Mouse (Mus musculus) kidney, embryonic 14.5 days (tissue): ENCODE data around the gene Lpar6. TPM values are rescaled to one million over a fixed set of nuclear protein-coding genes. Genes with fewer than 3 reads are reported as not detected.

Experiments
- ATAC-seq: fragments of 200-750 bp; cut with Nextera tagmentation; 2 replicates; pipeline ENCODE4 v1.8.0; 2017; ENCODE audit warnings: moderate number of reproducible peaks, mild to moderate bottlenecking, moderate TSS enrichment, moderate library complexity; ENCODE audit not compliant: low FRiP score, low TSS enrichment
- H3K27ac ChIP-seq: fragments of 300-500 bp; sonication (generic); 2 replicates; pipeline ENCODE4 v1.5.1; 2014; ENCODE audit warnings: low read depth, mild to moderate bottlenecking, low read length, moderate library complexity, mixed read lengths
- H3K27me3 ChIP-seq: fragments of 300-500 bp; sonication (generic); 2 replicates; pipeline ENCODE4 v1.6.1; 2014; ENCODE audit warnings: mild to moderate bottlenecking, low read length; ENCODE audit not compliant: control insufficient read depth, insufficient read depth
- H3K36me3 ChIP-seq: fragments of 300-500 bp; sonication (generic); 2 replicates; pipeline ENCODE4 v1.6.1; 2014; ENCODE audit warnings: low read length, mixed read lengths; ENCODE audit not compliant: control insufficient read depth, insufficient read depth
- H3K4me1 ChIP-seq: fragments of 300-500 bp; sonication (generic); 2 replicates; pipeline ENCODE4 v1.6.1; 2014; ENCODE audit warnings: low read length, mixed read lengths; ENCODE audit not compliant: control insufficient read depth, insufficient read depth
- H3K4me2 ChIP-seq: fragments of 300-500 bp; sonication (generic); replicated peaks from 2 replicates; pipeline ENCODE4 v1.6.1; 2014; ENCODE audit warnings: low read depth, mild to moderate bottlenecking, low read length
- H3K4me3 ChIP-seq: fragments of 300-500 bp; sonication (generic); 2 replicates; pipeline ENCODE4 v1.5.1; 2014; ENCODE audit warnings: mild to moderate bottlenecking, low read length
- H3K9ac ChIP-seq: fragments of 300-500 bp; sonication (generic); 2 replicates; pipeline ENCODE4 v1.6.1; 2014; ENCODE audit warnings: low read depth, mild to moderate bottlenecking, low read length, moderate library complexity
- H3K9me3 ChIP-seq: fragments of 300-500 bp; sonication (generic); 2 replicates; pipeline ENCODE4 v1.6.1; 2016; ENCODE audit warnings: low read length; ENCODE audit not compliant: control insufficient read depth
- WGBS: fragments of 180-500 bp; shearing (Covaris S2); extraction: QIAGEN DNeasy Blood & Tissue Kit; methylation state at CpG from one replicate; pipeline ENCODE4 v1.1.7; 2014; 5-methylcytosine and 5-hydroxymethylcytosine counted together
- microRNA counts: library from miRNA; unstranded; fragments of <30 nt; microRNA quantifications from one replicate; lab custom pipeline; 2017
- microRNA-seq: library from miRNA; unstranded; fragments of <30 nt; microRNA quantifications from one replicate; pipeline ENCODE4, GENCODE M21; 2016
- polyA plus RNA-seq: library from polyadenylated mRNA; unstranded; fragments of >200 nt; fragmentation: Nextera tagmentation; extraction: Ambion mirVana; gene quantifications from 2 replicates; pipeline ENCODE4 v1.2.1, GENCODE M21; 2014

The Lpar6 gene
- polyA plus RNA-seq, 1 experiment from 2014 or later, result 15.5 TPM

- Histone ChIP-seq H3K27me3 (no peaks in the 10 kb centered on the region), H3K27ac (no peak overlapping the region), H3K9ac (no peak overlapping the region), H3K4me3 (no peak overlapping the region), H3K4me1 (no peaks in the 10 kb centered on the region), H3K9me3 (no peaks in the 10 kb centered on the region), H3K36me3 (no peaks in the 10 kb centered on the region), H3K4me2 (no peak overlapping the region)
- WGBS, result 87% methylated on average over 5 of the region's 5 CpGs
- ATAC-seq, result no peak
Measured at GRCm38 (mm10) chr14:73271807-73272206, 34.1 kb downstream of the Lpar6 start.

DNA sequence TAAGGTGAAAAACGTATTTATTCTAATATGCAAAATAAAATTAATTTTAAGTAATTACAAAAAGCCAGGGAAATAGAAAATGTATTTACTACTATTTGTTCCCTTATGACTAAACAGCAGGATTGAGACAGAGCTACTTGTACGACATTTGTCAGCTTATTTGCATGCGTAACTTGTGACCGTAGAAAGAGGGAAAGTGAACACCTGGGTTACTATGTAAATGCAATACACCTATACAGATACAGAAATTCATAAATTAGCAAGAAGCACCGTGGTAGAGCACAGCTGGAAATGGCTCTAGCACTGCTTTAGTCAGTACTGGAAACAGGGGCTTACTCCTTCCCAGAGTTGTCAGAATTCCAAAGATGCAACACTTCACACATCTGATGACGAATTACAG, 41.4 kb downstream of the Lpar6 start:
- ATAC-seq, result no peak
- H3K9ac ChIP-seq, result no peak overlapping the region
- no peak overlapping the region for H3K4me2 ChIP-seq
- H3K4me1 ChIP-seq, result no peaks in the 10 kb centered on the region
- no peak overlapping the region for H3K4me3 ChIP-seq
- no peaks in the 10 kb centered on the region for H3K9me3 ChIP-seq
- 90% methylated on average over 6 of the region's 6 CpGs for WGBS
- H3K27me3 ChIP-seq, result no peaks in the 10 kb centered on the region
- H3K36me3 ChIP-seq, result no peaks in the 10 kb centered on the region
- no peak overlapping the region for H3K27ac ChIP-seq

DNA sequence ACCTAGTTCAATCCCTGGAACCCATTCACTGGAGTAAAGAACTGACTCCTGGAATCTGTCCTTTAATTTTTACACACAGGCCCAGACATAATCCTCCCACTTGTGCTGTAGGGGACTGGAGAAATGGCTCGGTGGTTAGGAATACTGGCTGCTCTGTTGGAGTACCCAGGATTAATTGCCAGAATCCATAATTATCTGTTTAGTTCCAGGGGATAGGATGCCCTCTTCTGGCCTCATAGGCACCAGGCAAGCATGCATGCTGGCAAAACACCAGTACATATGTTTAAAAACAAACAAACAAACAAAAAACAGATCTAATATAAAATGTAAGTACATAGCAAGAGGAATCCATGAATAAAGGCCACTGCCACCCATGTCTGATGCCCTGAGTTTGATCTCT, 43.3 kb downstream of the Lpar6 start:
- 24% methylated on average over 1 of the region's 1 CpGs for WGBS
- no peaks in the 10 kb centered on the region for H3K9me3 ChIP-seq
- no peak for ATAC-seq

GRCm38 (mm10) chr14:73289915-73290314, 52.2 kb downstream of the Lpar6 start:
- Histone ChIP-seq H3K36me3 (no peaks in the 10 kb centered on the region; the same call in 1 of the 2 replicates), H3K4me3 (no peak overlapping the region), H3K4me2 (no peak overlapping the region), H3K27me3 (no peaks in the 10 kb centered on the region), H3K9me3 (no peaks in the 10 kb centered on the region), H3K9ac (no peak overlapping the region), H3K27ac (no peak overlapping the region), H3K4me1 (no peaks in the 10 kb centered on the region)
- ATAC-seq, result no peak
- 91% methylated on average over 2 of the region's 2 CpGs for WGBS

More for the DNA sequence above, 43.3 kb downstream of the Lpar6 start:
- Histone ChIP-seq H3K4me2 (no peak overlapping the region), H3K9ac (no peak overlapping the region), H3K36me3 (0 out of 2 replicates have a peak, but pooled peaks cover 2% of the 10 kb centered on the region), H3K4me1 (no peaks in the 10 kb centered on the region), H3K27ac (no peak overlapping the region), H3K27me3 (no peaks in the 10 kb centered on the region), H3K4me3 (no peak overlapping the region)

- Histone ChIP-seq H3K4me3 (no peak overlapping the region), H3K9ac (no peak overlapping the region), H3K9me3 (no peaks in the 10 kb centered on the region), H3K27me3 (no peaks in the 10 kb centered on the region), H3K27ac (no peak overlapping the region), H3K4me2 (no peak overlapping the region), H3K4me1 (no peaks in the 10 kb centered on the region), H3K36me3 (no peaks in the 10 kb centered on the region; the same call in 1 of the 2 replicates)
- ATAC-seq, result no peak
- 85% methylated on average over 1 of the region's 1 CpGs for WGBS
Measured at GRCm38 (mm10) chr14:73292434-73292833, 54.7 kb downstream of the Lpar6 start.

MicroRNA genes within 50 kb of the gene (microRNA counts, 519-probe panel; counts per million panel counts)
- not detected for microRNA mmu-miR-687 (lab: Ali Mortazavi, UCI)

Small RNAs within 50 kb of the gene (microRNA-seq; reads per million reads assigned to microRNA genes)
- gene Mir687, result not detected

Other genes with a start within 250 kb of the Lpar6 start
- 0.20 TPM in 1 of 2 replicates, not detected in the other for gene Cysltr2, start 188.8 kb upstream of the Lpar6 start, polyA plus RNA-seq
- 116 and 136 TPM in 2 replicates for gene Rcbtb2, start 114.9 kb upstream of the Lpar6 start, polyA plus RNA-seq
- 29.9 and 32.7 TPM in 2 replicates for gene Rb1, start 87.9 kb downstream of the Lpar6 start, polyA plus RNA-seq
- 796 and 844 TPM in 2 replicates for gene Itm2b, start 147.4 kb downstream of the Lpar6 start, polyA plus RNA-seq